Mouse (Mus musculus): ENCODE measurements around the gene Stambpl1. TPM values are rescaled to one million over a fixed set of nuclear protein-coding genes. Genes with fewer than 3 reads are reported as not detected.

Gene Stambpl1
- polyA plus RNA-seq, 1 experiment from 2014 or later = 3.2 TPM

DNA sequence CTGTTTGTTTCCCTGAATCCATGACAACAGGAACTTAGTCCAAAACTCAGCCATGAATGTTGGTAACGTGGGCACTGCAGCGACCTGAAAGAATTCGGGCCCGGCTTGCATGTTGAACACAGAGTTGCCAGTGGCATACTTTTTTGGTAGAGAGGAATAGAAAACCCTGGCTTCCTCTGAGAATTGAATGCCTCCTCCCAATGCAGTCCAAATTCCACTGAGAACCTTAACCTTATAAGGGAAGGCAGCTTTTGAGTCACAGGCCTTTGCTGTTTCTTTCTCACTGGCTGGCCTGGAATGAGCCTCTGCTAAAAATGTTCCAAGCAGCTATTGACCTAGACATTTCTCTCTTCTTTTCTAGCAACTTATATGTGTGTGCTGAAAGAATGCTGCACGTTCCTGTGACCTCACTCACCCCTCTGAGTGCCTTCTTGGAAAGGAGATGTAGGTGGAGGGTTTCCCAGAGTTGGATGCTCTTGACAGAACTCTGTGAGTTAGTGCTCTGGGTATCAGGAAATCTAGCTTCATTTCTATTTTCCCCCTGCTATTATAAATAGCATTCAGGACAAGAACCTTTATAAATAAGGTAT lies 73.7 kb downstream of the Stambpl1 start:
- ATAC-seq (ENCODE audit: low read depth) = no peak
- 47% methylated on average over 5 of the region's 5 CpGs for WGBS (ENCODE audit: insufficient replicate concordance)

DNA sequence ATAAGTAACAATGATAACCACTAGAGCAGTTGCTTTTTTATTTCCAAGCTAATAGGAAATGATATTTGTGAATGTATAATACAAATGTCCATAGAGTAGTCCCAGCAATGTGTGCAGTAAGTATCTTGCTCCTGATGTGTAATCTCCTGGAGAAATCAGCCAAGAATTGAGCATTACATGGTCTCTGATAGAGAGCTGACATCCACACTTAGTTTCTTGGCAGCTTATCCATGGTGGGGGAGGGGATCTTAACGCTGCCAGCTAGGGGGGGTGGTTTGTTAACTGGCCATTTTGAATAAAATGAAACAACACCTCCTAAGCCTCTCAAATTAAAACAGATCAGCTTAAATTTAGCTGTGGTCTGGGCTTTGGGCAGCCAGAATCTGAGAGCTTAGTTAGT lies 77.0 kb downstream of the Stambpl1 start:
- no peak overlapping the region for H3K4me3 ChIP-seq (replicated peaks)
- DNase-seq (no peak), ATAC-seq (ENCODE audit: low read depth) (no peak)
- H3K4me1 ChIP-seq (replicated peaks) = no peaks in the 10 kb centered on the region
- 23% methylated on average over 1 of the region's 1 CpGs for WGBS (ENCODE audit: insufficient replicate concordance)
- H3K27me3 ChIP-seq = no peaks in the 10 kb centered on the region
- H3K4me2 ChIP-seq = no peak overlapping the region
- H3K36me3 ChIP-seq = no peaks in the 10 kb centered on the region
- no peak overlapping the region for H3K9ac ChIP-seq
- no peaks in the 10 kb centered on the region for H3K9me3 ChIP-seq (replicated peaks)
- no peak overlapping the region for H3K27ac ChIP-seq

More for the DNA sequence above, 73.7 kb downstream of the Stambpl1 start:
- Histone ChIP-seq H3K4me1 (replicated peaks) (no peaks in the 10 kb centered on the region), H3K9me3 (replicated peaks) (no peaks in the 10 kb centered on the region), H3K4me3 (replicated peaks) (no peak overlapping the region), H3K36me3 (no peaks in the 10 kb centered on the region), H3K4me2 (no peak overlapping the region), H3K9ac (no peak overlapping the region), H3K27me3 (no peaks in the 10 kb centered on the region), H3K27ac (no peak overlapping the region)
- no peak for DNase-seq

DNA sequence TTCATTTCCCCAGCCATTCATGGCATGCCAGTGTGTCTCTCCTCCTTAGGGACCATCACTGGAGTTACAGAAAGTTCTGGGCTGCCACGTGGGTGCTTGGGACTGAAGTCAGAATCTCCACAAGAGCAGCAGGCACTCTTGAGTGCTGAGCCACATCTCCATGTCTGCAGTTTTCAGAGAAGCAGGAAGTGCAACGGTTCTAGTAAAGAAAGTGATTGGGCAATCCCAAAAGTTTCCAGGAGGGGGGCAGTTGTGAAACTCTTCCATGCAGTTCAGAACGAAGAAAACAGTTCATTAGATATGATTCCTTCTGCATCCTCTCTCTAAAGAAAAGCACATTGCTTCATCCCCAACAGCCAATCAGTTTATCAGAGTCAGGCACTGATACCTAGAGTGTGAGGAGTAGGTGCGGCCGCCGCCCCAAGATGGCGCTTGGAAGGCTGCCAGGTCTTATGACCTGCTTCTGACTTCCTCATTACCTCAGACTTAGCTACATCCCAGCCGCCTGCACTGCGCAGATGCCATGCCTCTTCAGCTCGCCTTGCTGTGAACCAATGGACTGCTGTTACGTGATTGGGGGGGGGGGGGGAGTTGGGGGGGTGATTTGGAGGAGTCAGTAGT lies 78.2 kb downstream of the Stambpl1 start:
- no peaks in the 10 kb centered on the region for H3K9me3 ChIP-seq (replicated peaks)
- ATAC-seq (ENCODE audit: low read depth) = no peak
- DNase-seq = no peak
- WGBS (ENCODE audit: insufficient replicate concordance) = 70% methylated on average over 11 of the region's 11 CpGs
- H3K36me3 ChIP-seq = no peaks in the 10 kb centered on the region
- no peak overlapping the region for H3K9ac ChIP-seq
- no peak overlapping the region for H3K4me3 ChIP-seq (replicated peaks)
- no peaks in the 10 kb centered on the region for H3K27me3 ChIP-seq
- H3K4me2 ChIP-seq = no peak overlapping the region
- no peak overlapping the region for H3K27ac ChIP-seq
- no peaks in the 10 kb centered on the region for H3K4me1 ChIP-seq (replicated peaks)

DNA sequence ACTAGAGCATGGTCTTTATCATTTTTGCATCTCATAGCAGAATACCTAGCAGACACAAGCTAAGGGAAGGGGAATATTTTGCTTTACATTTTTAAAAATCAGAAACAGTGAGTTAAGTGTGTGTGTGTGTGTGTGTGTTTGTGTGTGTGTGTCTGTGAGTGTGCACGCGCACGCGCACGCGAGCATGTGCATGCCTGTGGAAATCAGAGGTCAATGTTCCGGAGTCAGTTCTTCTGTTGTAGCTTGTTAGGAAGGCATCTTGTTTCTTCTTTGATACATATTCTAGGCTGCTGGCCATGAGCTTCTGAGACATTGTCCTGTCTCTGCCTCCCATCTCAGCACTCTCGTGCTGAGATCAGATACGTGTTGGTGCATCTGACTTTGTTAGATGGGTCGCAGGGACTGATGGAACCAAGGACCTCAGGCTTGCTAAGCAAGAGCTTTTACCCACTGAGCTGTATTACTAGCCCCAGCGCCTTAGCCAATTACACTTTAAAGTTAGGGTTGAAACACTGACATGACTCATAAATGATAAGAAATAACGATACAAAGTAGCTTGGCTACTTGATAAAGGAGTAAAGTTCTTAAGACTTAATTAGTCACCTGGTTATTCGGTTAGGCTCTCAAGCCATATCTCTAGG lies 78.9 kb downstream of the Stambpl1 start:
- Histone ChIP-seq H3K27ac (no peak overlapping the region), H3K4me1 (replicated peaks) (no peaks in the 10 kb centered on the region), H3K27me3 (no peaks in the 10 kb centered on the region), H3K4me2 (no peak overlapping the region), H3K36me3 (no peaks in the 10 kb centered on the region), H3K9me3 (replicated peaks) (no peaks in the 10 kb centered on the region), H3K9ac (no peak overlapping the region), H3K4me3 (replicated peaks) (no peak overlapping the region)
- WGBS (ENCODE audit: insufficient replicate concordance) = 81% methylated on average over 13 of the region's 13 CpGs
- DNase-seq (no peak), ATAC-seq (ENCODE audit: low read depth) (no peak)

DNA sequence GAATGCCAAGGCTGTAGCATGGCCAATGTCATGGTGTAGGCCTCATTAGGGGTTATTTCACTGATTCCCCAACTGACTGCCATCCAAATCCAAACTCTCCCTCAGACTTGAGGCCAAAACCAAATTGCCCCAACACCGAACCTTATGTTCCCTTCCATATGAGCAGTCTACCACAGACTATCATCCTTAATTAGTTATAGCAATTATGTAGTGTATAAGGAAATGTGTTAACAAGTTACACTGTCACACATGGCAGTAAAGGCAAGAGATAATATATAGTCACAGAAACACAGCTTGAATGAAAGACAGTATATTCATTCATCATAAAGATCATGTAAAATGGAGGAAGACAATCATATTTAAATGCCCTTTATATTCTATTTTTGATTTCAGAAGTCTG lies 81.0 kb downstream of the Stambpl1 start:
- H3K4me1 ChIP-seq (replicated peaks) = no peaks in the 10 kb centered on the region
- H3K9ac ChIP-seq = no peak overlapping the region
- no peaks in the 10 kb centered on the region for H3K36me3 ChIP-seq
- 79% methylated on average over 1 of the region's 1 CpGs for WGBS (ENCODE audit: insufficient replicate concordance)
- ATAC-seq (ENCODE audit: low read depth) = no peak
- H3K4me2 ChIP-seq = no peak overlapping the region
- no peaks in the 10 kb centered on the region for H3K9me3 ChIP-seq (replicated peaks)
- H3K27me3 ChIP-seq = no peaks in the 10 kb centered on the region
- no peak for DNase-seq
- no peak overlapping the region for H3K27ac ChIP-seq
- no peak overlapping the region for H3K4me3 ChIP-seq (replicated peaks)

DNA sequence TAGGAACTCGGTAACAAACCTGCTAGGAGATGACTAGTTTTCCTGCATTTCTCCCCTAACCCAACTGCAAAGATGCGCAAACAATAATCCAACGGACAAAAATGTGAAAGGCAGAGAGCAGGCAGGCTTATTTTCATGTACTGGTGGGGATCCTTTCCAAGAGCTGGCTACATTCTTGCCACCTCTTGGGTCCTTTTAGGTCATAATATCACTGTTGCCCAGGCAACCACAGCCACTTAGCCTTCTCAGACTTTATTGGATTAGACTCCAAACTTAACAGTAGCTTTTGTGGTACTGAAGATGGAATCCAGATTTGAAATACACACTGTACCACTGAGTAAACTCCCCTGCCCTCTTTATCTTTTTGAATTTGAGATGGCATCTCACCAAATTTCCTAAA lies 86.0 kb downstream of the Stambpl1 start:
- DNase-seq (no peak), ATAC-seq (ENCODE audit: low read depth) (no peak)
- Histone ChIP-seq H3K4me2 (no peak overlapping the region), H3K36me3 (no peaks in the 10 kb centered on the region), H3K9me3 (replicated peaks) (no peaks in the 10 kb centered on the region), H3K4me1 (replicated peaks) (no peaks in the 10 kb centered on the region), H3K27me3 (no peaks in the 10 kb centered on the region), H3K9ac (no peak overlapping the region), H3K27ac (no peak overlapping the region), H3K4me3 (replicated peaks) (no peak overlapping the region)
- WGBS (ENCODE audit: insufficient replicate concordance) = 60% methylated on average over 3 of the region's 3 CpGs

DNA sequence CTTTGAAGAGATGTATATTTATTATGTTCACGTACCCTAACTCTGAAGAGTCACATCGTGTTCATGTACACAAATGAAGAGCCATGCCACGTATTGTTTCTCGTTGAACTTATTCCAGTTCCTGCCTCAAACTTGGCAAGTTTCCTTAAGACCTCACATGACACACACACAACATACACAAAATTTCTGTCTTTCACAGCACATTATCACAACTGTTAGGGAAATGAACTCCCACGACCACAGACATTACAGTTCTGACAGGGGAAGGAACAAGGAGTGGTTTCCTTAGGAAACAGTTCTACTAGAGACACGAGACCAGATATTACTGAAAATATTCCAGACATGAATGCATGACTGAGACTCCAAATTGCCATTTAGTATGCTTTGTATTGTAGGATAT lies 91.6 kb downstream of the Stambpl1 start:
- Histone ChIP-seq H3K4me2 (no peak overlapping the region), H3K27me3 (no peaks in the 10 kb centered on the region)

DNA sequence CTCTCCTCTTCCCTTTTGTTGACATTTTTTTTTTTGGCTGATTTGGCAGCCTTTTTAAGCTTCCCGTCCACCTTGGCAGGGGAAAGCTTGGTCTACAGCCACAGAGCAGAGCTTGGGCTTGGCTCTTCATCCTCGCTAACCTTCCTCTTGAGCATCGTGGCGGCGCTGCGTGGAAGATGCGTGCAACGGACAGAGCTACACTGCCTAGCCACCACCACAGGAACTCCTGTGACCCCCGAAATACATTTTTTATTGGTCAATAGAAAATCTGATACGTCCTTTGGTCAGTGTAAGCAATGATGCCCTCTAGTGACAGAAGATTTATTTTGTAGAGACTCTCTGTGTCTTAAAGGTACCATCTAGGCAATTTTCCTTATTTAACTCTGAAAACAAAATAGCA lies 92.4 kb downstream of the Stambpl1 start:
- Histone ChIP-seq H3K9me3 (replicated peaks) (no peaks in the 10 kb centered on the region), H3K27ac (no peak overlapping the region), H3K27me3 (no peaks in the 10 kb centered on the region), H3K4me1 (replicated peaks) (no peaks in the 10 kb centered on the region), H3K9ac (no peak overlapping the region), H3K36me3 (no peaks in the 10 kb centered on the region), H3K4me2 (no peak overlapping the region), H3K4me3 (replicated peaks) (no peak overlapping the region)
- no peak for ATAC-seq (ENCODE audit: low read depth)
- 38% methylated on average over 10 of the region's 10 CpGs for WGBS (ENCODE audit: insufficient replicate concordance)
- no peak for DNase-seq

More for the DNA sequence above, 91.6 kb downstream of the Stambpl1 start:
- H3K9me3 ChIP-seq (replicated peaks) = no peaks in the 10 kb centered on the region
- no peaks in the 10 kb centered on the region for H3K36me3 ChIP-seq
- no peak overlapping the region for H3K27ac ChIP-seq
- ATAC-seq (ENCODE audit: low read depth) = no peak
- no peaks in the 10 kb centered on the region for H3K4me1 ChIP-seq (replicated peaks)
- no peak overlapping the region for H3K9ac ChIP-seq
- 48% methylated on average over 6 of the region's 6 CpGs for WGBS (ENCODE audit: insufficient replicate concordance)
- no peak for DNase-seq
- no peak overlapping the region for H3K4me3 ChIP-seq (replicated peaks)

DNA sequence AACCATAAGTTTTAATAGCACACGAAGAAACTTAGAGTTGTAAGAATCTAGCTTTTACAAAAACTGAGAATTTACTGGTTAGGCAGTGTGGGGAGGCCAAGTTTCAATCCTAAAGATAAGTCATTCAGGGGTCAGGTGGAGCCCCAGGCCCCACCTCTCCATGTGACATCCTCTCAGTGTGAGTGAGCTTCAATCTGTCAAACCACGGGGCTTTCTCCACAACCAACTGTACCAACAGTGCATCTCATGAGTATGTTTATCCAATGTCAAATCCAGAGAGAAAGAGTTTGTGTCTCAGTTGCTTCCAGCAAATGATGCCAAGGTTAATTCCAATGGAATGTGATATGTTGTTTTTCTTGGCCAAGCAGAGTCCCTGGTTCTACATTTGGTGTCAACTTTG lies 92.8 kb downstream of the Stambpl1 start:
- WGBS (ENCODE audit: insufficient replicate concordance) = 29% methylated on average over 2 of the region's 2 CpGs
- H3K36me3 ChIP-seq = no peaks in the 10 kb centered on the region

DNA sequence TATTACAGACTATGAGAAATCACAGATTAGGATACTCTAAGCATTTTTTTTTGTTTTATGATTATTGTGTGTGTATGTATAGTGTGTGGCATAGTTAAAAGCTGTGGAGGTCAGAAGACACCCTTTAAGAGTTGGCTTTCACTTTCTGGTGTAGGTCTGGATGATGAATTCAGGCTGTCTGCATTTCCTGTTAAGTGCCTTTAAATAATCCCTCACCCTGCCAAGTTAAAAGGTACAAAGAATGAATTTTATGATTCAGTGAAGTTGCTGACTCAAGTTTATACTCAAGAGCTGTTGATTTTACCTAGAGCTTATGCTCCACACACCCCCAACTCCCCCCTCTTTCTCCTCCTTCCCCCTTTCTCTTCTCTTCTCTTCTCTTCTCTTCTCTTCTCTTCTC lies 95.2 kb downstream of the Stambpl1 start:
- Histone ChIP-seq H3K4me2 (no peak overlapping the region), H3K27ac (no peak overlapping the region), H3K4me1 (replicated peaks) (peaks cover 4% of the 10 kb centered on the region), H3K9me3 (replicated peaks) (no peaks in the 10 kb centered on the region), H3K27me3 (no peaks in the 10 kb centered on the region), H3K4me3 (replicated peaks) (no peak overlapping the region), H3K9ac (no peak overlapping the region), H3K36me3 (no peaks in the 10 kb centered on the region)
- ATAC-seq (ENCODE audit: low read depth) (no peak), DNase-seq (no peak)

More for the DNA sequence above, 92.8 kb downstream of the Stambpl1 start:
- H3K27ac ChIP-seq = no peak overlapping the region
- H3K9me3 ChIP-seq (replicated peaks) = no peaks in the 10 kb centered on the region
- H3K4me1 ChIP-seq (replicated peaks) = no peaks in the 10 kb centered on the region
- DNase-seq = no peak
- H3K4me3 ChIP-seq (replicated peaks) = no peak overlapping the region
- no peaks in the 10 kb centered on the region for H3K27me3 ChIP-seq
- H3K4me2 ChIP-seq = no peak overlapping the region
- ATAC-seq (ENCODE audit: low read depth) = no peak
- H3K9ac ChIP-seq = no peak overlapping the region

DNA sequence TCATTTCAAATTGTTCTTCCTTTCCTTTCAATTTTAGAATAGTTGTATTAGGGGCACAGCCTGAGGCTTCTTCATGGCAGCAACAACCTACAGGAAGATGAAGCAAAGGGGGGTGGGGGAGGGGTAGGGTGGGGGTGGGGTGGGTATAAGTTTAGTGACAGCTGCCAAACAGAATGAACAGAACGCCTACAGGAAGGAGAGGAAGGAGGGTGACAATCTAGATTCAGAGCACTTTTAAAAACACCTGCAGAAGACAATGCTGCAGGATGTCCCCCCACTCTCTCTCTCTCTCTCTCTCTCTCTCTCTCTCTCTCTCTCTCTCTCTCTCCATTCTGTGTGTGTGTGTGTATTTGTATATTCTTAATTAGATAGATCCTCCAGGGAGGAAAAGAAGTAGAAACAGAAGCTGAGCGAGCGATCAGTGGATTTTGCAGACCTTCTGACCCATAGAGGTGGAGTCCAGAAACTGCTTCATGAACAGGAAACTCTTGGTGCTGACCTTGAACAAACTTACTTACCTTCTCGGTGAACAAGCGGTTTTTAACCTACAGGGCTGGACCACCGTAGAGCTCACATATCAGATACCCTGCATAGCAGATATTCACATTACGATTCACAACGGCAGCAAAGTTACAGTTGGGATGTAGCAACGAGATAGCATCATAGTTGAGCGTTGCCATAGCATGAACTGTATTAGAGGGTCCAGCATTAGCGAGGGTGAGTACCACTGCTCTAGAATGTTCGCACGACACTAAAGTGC lies 95.8 kb downstream of the Stambpl1 start:
- DNase-seq = no peak
- no peaks in the 10 kb centered on the region for H3K36me3 ChIP-seq
- no peak overlapping the region for H3K4me3 ChIP-seq (replicated peaks)
- H3K4me2 ChIP-seq = no peak overlapping the region
- ATAC-seq (ENCODE audit: low read depth) = no peak
- no peaks in the 10 kb centered on the region for H3K27me3 ChIP-seq
- no peak overlapping the region for H3K9ac ChIP-seq
- peaks cover 4% of the 10 kb centered on the region for H3K4me1 ChIP-seq (replicated peaks)
- no peak overlapping the region for H3K27ac ChIP-seq
- 48% methylated on average over 13 of the region's 13 CpGs for WGBS (ENCODE audit: insufficient replicate concordance)
- no peaks in the 10 kb centered on the region for H3K9me3 ChIP-seq (replicated peaks)

All from liver, embryonic 13.5 days (tissue).